Mouse (Mus musculus) olfactory bulb, adult 2 months (tissue): ENCODE results near the gene Phactr4.

ENCODE experiments used
- CTCF ChIP-seq: fragments of 200-500 bp; IDR thresholded peaks from 2 replicates; pipeline ENCODE4 v1.5.1; 2012; ENCODE audit warnings: low read depth, mild to moderate bottlenecking, low read length, moderate library complexity; ENCODE audit not compliant: insufficient read depth
- POLR2A ChIP-seq: fragments of 200-500 bp; IDR thresholded peaks from 2 replicates; pipeline ENCODE4 v1.6.1; 2012; ENCODE audit warnings: mild to moderate bottlenecking, low read depth, low read length, moderate library complexity; ENCODE audit not compliant: insufficient read depth

- TF ChIP-seq POLR2A = peak; percentile 53; the same call in 1 of the 2 replicates
- TF ChIP-seq CTCF = no peak
Measured at GRCm38 (mm10) chr4:132463430-132464254, 41.4 kb upstream of the Phactr4 start, which contains the start of gene Med18.
